Mouse (Mus musculus) neural tube, embryonic 15.5 days (tissue): Measurements from ENCODE around the gene Lrriq4. TPM values are rescaled to one million over a fixed set of nuclear protein-coding genes. Genes with fewer than 3 reads are reported as not detected.

Source experiments
- ATAC-seq: fragments of 200-750 bp; cut with Nextera tagmentation; 2 replicates; pipeline ENCODE4 v1.8.0; 2017; ENCODE audit warnings: mild to moderate bottlenecking, moderate TSS enrichment, moderate library complexity; ENCODE audit not compliant: low FRiP score
- H3K27ac ChIP-seq: fragments of 300-500 bp; sonication (generic); replicated peaks from 2 replicates; pipeline ENCODE4 v1.5.1; 2015; ENCODE audit warnings: mild to moderate bottlenecking, inconsistent platforms
- H3K27me3 ChIP-seq: fragments of 300-500 bp; sonication (generic); replicated peaks from 2 replicates; pipeline ENCODE4 v1.6.1; 2015; ENCODE audit warnings: inconsistent platforms
- H3K36me3 ChIP-seq: fragments of 300-500 bp; sonication (generic); 2 replicates; pipeline ENCODE4 v1.6.1; 2015; ENCODE audit warnings: inconsistent platforms
- H3K4me1 ChIP-seq: fragments of 300-500 bp; sonication (generic); 2 replicates; pipeline ENCODE4 v1.6.1; 2015; ENCODE audit warnings: inconsistent platforms
- H3K4me2 ChIP-seq: fragments of 300-500 bp; sonication (generic); 2 replicates; pipeline ENCODE4 v1.6.1; 2015; ENCODE audit warnings: inconsistent platforms, mild to moderate bottlenecking, moderate library complexity
- H3K4me3 ChIP-seq: fragments of 300-500 bp; sonication (generic); replicated peaks from 2 replicates; pipeline ENCODE4 v1.5.1; 2015; ENCODE audit warnings: mild to moderate bottlenecking, inconsistent platforms
- H3K9ac ChIP-seq: fragments of 300-500 bp; sonication (generic); replicated peaks from 2 replicates; pipeline ENCODE4 v1.6.1; 2015; ENCODE audit warnings: mild to moderate bottlenecking, inconsistent platforms
- H3K9me3 ChIP-seq: fragments of 300-500 bp; sonication (generic); replicated peaks from 2 replicates; pipeline ENCODE4 v1.6.1; 2016; ENCODE audit warnings: inconsistent platforms
- WGBS: fragments of 180-500 bp; shearing (Covaris S2); methylation state at CpG from one replicate; pipeline ENCODE4 v1.1.7; 2015; ENCODE audit warnings: mixed read lengths; 5-methylcytosine and 5-hydroxymethylcytosine counted together
- polyA plus RNA-seq: library from polyadenylated mRNA; unstranded; fragments of >200 nt; fragmentation: Nextera tagmentation; extraction: Ambion mirVana; gene quantifications from 2 replicates; pipeline ENCODE4 v1.2.1, GENCODE M21; 2015

Lrriq4 gene
- polyA plus RNA-seq, 1 experiment from 2014 or later: not detected

GRCm38 (mm10) chr3:30610930-30611329 lies 33.4 kb upstream of the Lrriq4 start:
- Histone ChIP-seq H3K4me1 (peaks cover 18% of the 10 kb centered on the region), H3K27ac (no peak overlapping the region), H3K4me2 (no peak overlapping the region), H3K9me3 (no peaks in the 10 kb centered on the region), H3K9ac (no peak overlapping the region), H3K4me3 (no peak overlapping the region), H3K27me3 (no peaks in the 10 kb centered on the region), H3K36me3 (peaks cover 69% of the 10 kb centered on the region)
- 91% methylated on average over 4 of the region's 4 CpGs for WGBS
- ATAC-seq: no peak

DNA sequence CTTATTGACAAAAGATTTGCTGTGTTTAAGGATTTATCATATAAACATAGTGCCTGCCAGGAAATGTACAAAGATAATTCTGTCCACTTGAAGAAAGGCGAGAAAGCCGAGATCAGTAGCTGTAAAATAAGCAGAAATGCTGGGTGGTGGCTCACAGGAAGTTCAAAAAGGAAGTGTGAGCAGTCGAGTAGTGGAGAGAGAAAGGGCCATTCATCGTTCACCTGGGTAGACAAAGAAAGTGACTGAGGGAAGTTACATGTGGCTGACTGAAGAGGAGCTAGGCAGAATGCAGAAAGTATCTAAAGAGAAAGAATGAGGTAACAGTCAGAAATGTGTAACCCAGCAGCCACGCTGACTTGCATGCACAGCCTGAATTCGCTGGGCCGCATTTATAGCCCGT lies 24.2 kb upstream of the Lrriq4 start:
- Histone ChIP-seq H3K4me2 (no peak overlapping the region), H3K36me3 (peaks cover 44% of the 10 kb centered on the region), H3K9me3 (no peaks in the 10 kb centered on the region), H3K27ac (no peak overlapping the region), H3K9ac (no peak overlapping the region), H3K27me3 (no peaks in the 10 kb centered on the region), H3K4me3 (no peak overlapping the region), H3K4me1 (no peaks in the 10 kb centered on the region)
- WGBS: 92% methylated on average over 8 of the region's 8 CpGs
- ATAC-seq: no peak

- Histone ChIP-seq H3K27me3 (no peaks in the 10 kb centered on the region), H3K36me3 (no peaks in the 10 kb centered on the region), H3K4me3 (no peak overlapping the region), H3K9ac (no peak overlapping the region), H3K27ac (no peak overlapping the region), H3K4me1 (no peaks in the 10 kb centered on the region), H3K4me2 (no peak overlapping the region), H3K9me3 (no peaks in the 10 kb centered on the region)
- ATAC-seq: no peak
- WGBS: 62% methylated on average over 3 of the region's 3 CpGs
Observed at GRCm38 (mm10) chr3:30633681-30634080, 10.6 kb upstream of the Lrriq4 start.

GRCm38 (mm10) chr3:30635629-30636028 lies 8.7 kb upstream of the Lrriq4 start:
- Histone ChIP-seq H3K27ac (no peak overlapping the region), H3K4me2 (no peak overlapping the region), H3K4me3 (no peak overlapping the region), H3K36me3 (no peaks in the 10 kb centered on the region), H3K4me1 (no peaks in the 10 kb centered on the region), H3K27me3 (no peaks in the 10 kb centered on the region), H3K9me3 (no peaks in the 10 kb centered on the region), H3K9ac (no peak overlapping the region)
- 84% methylated on average over 4 of the region's 4 CpGs for WGBS
- ATAC-seq: no peak

- 47% methylated on average over 8 of the region's 8 CpGs for WGBS
- Histone ChIP-seq H3K4me3 (no peak overlapping the region), H3K9me3 (no peaks in the 10 kb centered on the region), H3K27me3 (0 out of 2 replicates have a peak, but pooled peaks cover 17% of the 10 kb centered on the region), H3K4me2 (no peak overlapping the region), H3K27ac (no peak overlapping the region), H3K36me3 (no peaks in the 10 kb centered on the region), H3K9ac (no peak overlapping the region), H3K4me1 (peaks cover 16% of the 10 kb centered on the region)
- no peak for ATAC-seq
Observed at GRCm38 (mm10) chr3:30646761-30647160, 2.5 kb downstream of the Lrriq4 start.

DNA sequence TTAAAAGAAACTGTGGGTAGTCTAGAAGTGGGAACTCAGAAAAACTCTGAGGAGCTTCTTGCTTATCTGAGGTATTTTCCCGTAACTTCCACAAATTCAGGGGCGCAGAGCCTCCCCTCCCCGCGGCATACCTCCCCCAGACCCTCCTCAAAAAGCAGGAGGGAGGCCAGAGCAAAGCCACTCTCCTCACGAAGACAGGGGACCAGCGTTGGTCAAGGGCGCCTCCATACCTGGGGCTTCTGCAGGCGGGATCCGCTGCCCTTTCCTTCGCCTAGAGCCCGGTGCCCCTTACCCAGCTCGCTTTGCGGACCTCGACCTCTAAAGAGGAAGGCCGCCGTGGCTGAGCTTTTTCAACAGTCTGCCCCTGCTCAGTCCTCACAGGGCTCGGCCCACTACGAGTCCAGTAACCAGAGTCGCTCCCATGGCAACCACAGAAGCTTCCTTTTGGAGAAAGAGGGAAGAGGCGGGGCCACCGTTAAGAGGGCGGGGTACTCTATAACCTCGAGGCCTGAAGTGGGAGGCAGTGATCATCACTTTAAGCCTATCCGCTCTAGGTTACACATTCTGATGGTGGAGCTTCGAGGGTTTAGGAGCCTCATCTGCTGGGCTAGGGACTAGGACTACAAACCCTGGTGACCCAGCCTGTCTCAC lies 3.3 kb downstream of the Lrriq4 start, which contains the start of gene Lrrc34:
TSS of gene Lrrc34 (minus strand) at position 430 of the 651 bp plus-strand sequence.
- 4% methylated on average over 25 of the region's 25 CpGs for WGBS
- Histone ChIP-seq H3K4me3 (peak within 1 kb of the TSS; percentile 36), H3K9me3 (no peaks in the 10 kb centered on the region), H3K4me1 (peaks cover 16% of the 10 kb centered on the region), H3K27ac (no peak within 1 kb of the TSS), H3K4me2 (peak within 1 kb of the TSS; percentile 67), H3K9ac (peak within 1 kb of the TSS; percentile 47), H3K27me3 (0 out of 2 replicates have a peak, but pooled peaks cover 20% of the 10 kb centered on the region), H3K36me3 (no peaks in the 10 kb centered on the region)
- peak; percentile 76 for ATAC-seq

GRCm38 (mm10) chr3:30648466-30648865 lies 4.2 kb downstream of the Lrriq4 start:
- H3K9ac ChIP-seq: no peak overlapping the region
- ATAC-seq: no peak
- no peaks in the 10 kb centered on the region for H3K9me3 ChIP-seq
- peaks cover 16% of the 10 kb centered on the region for H3K4me1 ChIP-seq
- H3K36me3 ChIP-seq: no peaks in the 10 kb centered on the region
- no peak overlapping the region for H3K4me3 ChIP-seq
- H3K27me3 ChIP-seq: 0 out of 2 replicates have a peak, but pooled peaks cover 20% of the 10 kb centered on the region
- H3K27ac ChIP-seq: no peak overlapping the region
- no peak overlapping the region for H3K4me2 ChIP-seq
- WGBS: 100% methylated on average over 2 of the region's 2 CpGs

GRCm38 (mm10) chr3:30650062-30650841 lies 5.9 kb downstream of the Lrriq4 start:
- ATAC-seq: peak; percentile 93
- H3K27ac ChIP-seq: no peak overlapping the region
- H3K9ac ChIP-seq: peak overlapping the region; percentile 34
- no peaks in the 10 kb centered on the region for H3K36me3 ChIP-seq
- WGBS: under 1% methylated on average over 41 of the region's 41 CpGs
- H3K4me2 ChIP-seq: peak overlapping the region; percentile 89
- H3K4me3 ChIP-seq: peak overlapping the region; percentile 48
- no peaks in the 10 kb centered on the region for H3K9me3 ChIP-seq
- H3K4me1 ChIP-seq: peaks cover 16% of the 10 kb centered on the region
- H3K27me3 ChIP-seq: 0 out of 2 replicates have a peak, but pooled peaks cover 20% of the 10 kb centered on the region

DNA sequence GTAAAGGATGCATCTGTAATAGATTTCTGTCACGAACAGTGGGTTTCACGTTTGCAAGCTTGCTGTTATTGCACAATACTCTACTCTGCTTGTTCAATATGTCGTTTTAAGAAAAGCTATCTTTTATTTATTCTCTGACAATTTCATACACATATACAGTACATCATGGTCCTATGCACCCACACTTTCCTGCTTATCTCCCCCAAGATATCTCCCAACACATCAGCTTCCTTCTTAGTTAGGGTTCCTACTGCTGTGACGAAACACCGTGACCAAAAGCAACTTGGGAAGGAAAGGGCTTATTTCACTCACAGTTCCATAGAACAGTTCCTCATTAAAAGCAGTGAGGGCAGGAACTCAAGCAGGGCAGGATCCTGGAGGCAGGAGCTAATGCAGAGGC lies 11.6 kb downstream of the Lrriq4 start:
- no peak for ATAC-seq
- H3K9me3 ChIP-seq: no peaks in the 10 kb centered on the region

GRCm38 (mm10) chr3:30658486-30658885 lies 14.2 kb downstream of the Lrriq4 start:
- H3K27me3 ChIP-seq: no peaks in the 10 kb centered on the region
- 89% methylated on average over 9 of the region's 9 CpGs for WGBS
- H3K4me1 ChIP-seq: no peaks in the 10 kb centered on the region

More for the DNA sequence above, 11.6 kb downstream of the Lrriq4 start:
- Histone ChIP-seq H3K4me3 (no peak overlapping the region), H3K4me1 (0 out of 2 replicates have a peak, but pooled peaks cover under 1% of the 10 kb centered on the region), H3K27me3 (0 out of 2 replicates have a peak, but pooled peaks cover 5% of the 10 kb centered on the region), H3K36me3 (no peaks in the 10 kb centered on the region), H3K27ac (no peak overlapping the region), H3K4me2 (no peak overlapping the region), H3K9ac (no peak overlapping the region)
- WGBS: 84% methylated on average over 5 of the region's 5 CpGs

GRCm38 (mm10) chr3:30683190-30683589 lies 38.9 kb downstream of the Lrriq4 start:
- no peak overlapping the region for H3K4me3 ChIP-seq
- no peaks in the 10 kb centered on the region for H3K36me3 ChIP-seq
- H3K27me3 ChIP-seq: no peaks in the 10 kb centered on the region
- 88% methylated on average over 6 of the region's 6 CpGs for WGBS
- H3K9ac ChIP-seq: no peak overlapping the region
- no peak for ATAC-seq
- H3K27ac ChIP-seq: no peak overlapping the region
- H3K4me1 ChIP-seq: no peaks in the 10 kb centered on the region
- no peaks in the 10 kb centered on the region for H3K9me3 ChIP-seq
- no peak overlapping the region for H3K4me2 ChIP-seq

More at GRCm38 (mm10) chr3:30658486-30658885, 14.2 kb downstream of the Lrriq4 start:
- Histone ChIP-seq H3K4me2 (no peak overlapping the region), H3K27ac (no peak overlapping the region), H3K9me3 (no peaks in the 10 kb centered on the region), H3K9ac (no peak overlapping the region), H3K36me3 (no peaks in the 10 kb centered on the region), H3K4me3 (no peak overlapping the region)
- no peak for ATAC-seq

DNA sequence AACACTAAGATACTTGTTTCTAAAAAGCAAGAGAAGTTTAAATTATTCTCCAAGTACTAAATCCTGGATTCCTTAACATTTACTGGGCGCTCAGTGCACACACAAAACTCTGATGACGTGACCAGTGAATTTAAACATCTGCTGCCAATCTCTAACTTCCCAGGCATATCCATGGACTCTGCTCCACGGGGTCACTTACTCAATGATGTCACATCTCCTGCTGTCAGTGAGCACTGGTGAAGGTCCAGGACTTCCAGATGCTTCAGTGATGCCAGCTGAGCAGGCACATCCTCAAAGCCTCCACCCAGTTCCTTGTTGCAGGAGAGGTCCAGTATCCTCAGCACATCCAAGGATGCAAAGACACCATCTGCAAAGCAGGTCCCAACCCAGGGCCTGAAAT lies 42.9 kb downstream of the Lrriq4 start:
- no peaks in the 10 kb centered on the region for H3K36me3 ChIP-seq
- 87% methylated on average over 3 of the region's 3 CpGs for WGBS
- no peak for ATAC-seq

More for the DNA sequence above, 42.9 kb downstream of the Lrriq4 start:
- Histone ChIP-seq H3K4me2 (no peak overlapping the region), H3K9me3 (no peaks in the 10 kb centered on the region), H3K4me3 (no peak overlapping the region), H3K27me3 (no peaks in the 10 kb centered on the region), H3K9ac (no peak overlapping the region), H3K4me1 (no peaks in the 10 kb centered on the region), H3K27ac (no peak overlapping the region)
